Mouse (Mus musculus) G1E-ER4 (cell line): Measurements from ENCODE around the gene Xkr8. TPM values are rescaled to one million over a fixed set of nuclear protein-coding genes. Genes with fewer than 3 reads are reported as not detected.

ENCODE experiments used
- GATA1 ChIP-seq: IDR thresholded peaks from one replicate; pipeline ENCODE4 v1.8.0; 2012; ENCODE audit warnings: low read length, inconsistent platforms
- polyA plus RNA-seq: library from polyadenylated mRNA; stranded (reverse); fragments of >175 nt; gene quantifications from 2 replicates; pipeline ENCODE4 v1.2.3, GENCODE M21; 2012

Gene Xkr8
- polyA plus RNA-seq = 0.70 and 0.84 TPM in 2 replicates

DNA sequence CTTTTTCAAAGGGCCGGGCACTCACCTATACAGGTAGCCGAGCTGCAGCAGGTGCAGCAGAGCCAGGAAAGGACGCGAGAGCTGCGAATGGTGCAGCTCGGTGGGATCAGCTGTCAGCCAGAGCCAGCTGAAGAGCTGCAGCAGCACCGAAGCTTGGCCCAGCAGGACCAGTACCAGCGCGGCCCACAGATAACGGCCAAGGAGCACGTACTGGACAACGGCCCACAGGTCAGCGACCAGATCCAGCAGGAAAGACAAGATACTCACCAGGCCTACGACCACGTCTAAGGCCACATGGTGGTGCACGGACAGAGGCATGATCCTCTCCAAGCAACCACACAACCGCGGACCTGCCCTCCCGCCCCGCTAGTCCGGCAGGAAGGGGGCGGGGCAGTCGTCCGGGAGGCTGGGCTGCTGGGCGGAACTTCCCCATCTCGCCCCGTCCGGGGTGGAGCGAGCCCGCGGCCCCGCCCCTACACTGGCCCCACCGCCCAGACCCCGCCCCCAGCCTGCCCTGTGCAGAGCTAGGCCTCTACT, at the start of gene Xkr8:
Gene Xkr8, minus strand, starts transcription at position 399 of the 537 bp plus-strand sequence.
- TF ChIP-seq GATA1 = no peak

DNA sequence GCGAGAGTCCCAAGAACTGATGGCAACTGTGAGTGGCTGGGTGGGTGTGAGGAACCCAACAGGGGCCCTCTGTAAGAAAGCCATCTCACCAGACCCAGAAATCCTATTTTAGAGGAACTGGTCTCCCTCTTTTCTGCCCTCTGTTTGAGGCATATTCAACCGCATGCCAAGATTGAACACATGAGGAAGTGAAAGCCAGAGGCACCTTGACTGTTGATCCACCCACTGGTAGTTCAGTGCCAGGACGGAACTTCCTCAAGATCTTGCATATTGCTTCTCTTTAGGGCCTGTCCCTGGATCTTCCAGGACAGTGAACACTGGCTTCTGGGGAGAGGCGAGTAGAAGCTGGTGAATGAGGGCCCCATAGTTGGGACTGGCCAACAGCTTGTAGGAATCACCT, 47.9 kb upstream of the Xkr8 start:
- no peak for TF ChIP-seq GATA1

DNA sequence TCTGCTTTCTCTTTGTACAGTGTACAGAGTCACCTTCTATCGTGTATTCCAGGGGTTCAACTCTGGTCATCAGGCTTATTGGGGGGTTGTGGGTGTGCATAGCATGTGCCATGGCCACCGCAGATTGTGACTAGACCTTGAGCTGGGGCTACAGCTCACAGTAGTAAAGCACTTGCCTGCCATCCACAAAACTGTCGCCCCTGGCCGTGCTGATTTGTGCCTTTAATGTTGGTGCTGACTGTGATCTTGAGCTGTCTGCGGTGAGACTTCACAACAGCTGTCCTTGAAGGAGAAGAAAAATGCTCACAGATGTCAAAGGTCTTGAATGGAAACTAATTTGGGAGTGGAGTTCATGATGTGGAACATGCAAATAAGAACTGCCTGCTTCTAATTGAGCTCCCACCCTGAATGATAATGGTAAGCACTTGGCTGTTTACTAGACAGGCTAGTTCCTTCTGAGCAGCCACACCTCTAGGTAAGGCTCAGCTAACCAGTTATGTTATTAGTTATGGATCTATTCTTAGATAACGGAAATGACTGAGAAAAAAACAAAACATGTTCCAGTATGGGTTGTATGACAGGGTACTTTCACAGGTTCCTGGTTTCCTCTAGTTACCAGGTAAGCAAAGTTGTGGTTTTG, 46.3 kb upstream of the Xkr8 start:
- TF ChIP-seq GATA1 = no peak

DNA sequence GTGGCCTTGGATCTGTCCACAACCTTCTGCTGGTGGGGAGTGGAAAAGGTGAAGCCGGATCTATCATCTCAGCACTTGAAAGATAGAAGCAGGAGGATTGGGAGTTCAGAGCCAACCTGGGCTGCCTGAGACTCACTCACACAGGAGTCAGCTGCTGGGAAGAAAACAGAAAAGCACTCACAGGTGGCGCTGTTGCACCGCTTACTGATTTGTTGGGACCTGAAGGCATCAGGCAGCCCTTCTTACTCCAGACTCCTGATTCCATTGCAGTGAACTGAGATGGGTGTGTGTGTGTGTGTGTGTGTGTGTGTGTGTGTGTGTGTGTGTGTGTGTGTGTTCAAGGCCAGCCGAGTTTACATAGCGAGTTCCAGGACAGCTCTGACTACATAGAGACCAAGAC, 44.4 kb upstream of the Xkr8 start:
- no peak for TF ChIP-seq GATA1

DNA sequence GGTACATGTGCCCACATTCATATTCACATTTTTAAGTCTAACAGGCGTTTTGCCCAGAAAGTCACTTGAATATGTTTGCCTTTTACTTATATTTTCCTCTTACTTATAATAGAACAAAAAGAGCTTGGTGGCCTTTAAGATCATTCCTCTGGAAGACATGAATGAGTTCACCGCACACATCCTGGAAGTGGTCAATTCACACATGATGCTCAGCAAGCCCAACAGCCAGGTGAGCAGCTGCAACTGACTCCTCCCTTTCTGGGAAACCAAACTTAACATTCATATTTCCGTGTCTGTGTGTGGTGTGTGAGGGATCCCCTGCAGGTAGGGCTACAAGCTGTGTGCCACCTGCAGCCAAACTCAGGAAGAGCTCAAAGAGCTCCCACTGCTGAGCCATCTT, 42.6 kb upstream of the Xkr8 start:
- TF ChIP-seq GATA1 = no peak

DNA sequence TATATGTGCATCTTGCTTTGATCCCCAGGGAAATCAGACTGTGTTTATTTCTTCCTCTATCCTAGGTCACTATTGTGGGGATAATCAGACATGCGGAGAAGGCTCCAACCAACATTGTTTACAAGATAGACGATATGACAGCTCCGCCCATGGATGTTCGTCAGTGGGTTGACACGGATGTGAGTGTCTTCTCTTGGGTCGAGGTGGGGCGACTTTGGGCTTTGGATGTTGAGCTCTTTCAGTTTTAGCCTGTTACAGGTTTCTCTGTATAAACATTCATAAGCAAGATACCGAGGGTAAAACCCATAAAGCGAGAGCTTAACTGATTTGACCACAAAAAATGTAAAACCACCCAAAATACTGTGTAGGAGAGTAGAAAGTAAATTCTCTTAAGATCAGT, 39.4 kb upstream of the Xkr8 start:
- no peak for TF ChIP-seq GATA1

DNA sequence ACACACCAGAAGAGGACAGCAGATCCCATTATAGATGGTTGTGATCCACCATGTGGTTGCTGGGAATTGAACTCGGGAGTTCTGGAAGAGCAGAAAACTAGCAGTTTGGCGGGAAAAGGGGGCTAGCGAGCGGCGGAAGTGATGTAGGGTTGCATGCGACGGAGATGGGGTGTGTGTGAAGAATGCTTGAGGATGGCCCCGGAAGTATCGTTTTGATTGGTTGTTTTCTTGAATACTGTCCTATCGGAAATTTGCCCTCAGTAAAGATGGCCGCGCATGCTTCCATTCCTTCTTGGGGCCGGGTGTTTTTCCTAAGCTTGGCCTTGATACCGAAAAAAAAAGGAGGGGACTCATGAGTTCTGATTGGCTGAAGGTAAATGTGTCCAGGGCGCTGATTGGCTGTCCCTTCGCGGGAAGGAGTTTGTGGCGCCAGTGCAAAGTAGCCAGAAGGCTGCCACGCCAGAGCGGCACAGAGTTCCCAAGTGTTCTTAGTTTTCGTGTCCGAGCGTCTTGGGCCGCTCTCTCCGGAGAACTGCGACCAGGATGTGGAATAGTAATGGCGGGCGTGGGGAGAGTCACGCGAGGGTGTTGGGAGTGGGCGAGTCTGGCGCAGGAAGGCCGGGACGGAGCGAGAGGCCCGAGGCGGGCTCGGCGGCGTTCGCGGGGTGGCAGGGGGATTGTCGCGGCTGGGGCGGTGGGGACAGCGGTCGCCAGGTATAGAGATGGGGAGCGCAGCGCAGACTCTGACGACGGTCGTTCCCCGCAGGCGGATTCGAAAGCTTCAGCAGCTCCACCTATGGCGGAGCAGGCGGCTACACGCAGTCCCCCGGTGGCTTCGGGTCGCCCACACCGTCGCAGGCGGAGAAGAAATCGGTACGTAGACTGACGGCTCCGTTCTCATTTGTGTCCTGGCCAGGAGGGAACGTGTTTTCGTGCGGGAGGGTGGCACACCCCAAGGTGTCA, 35.8 kb upstream of the Xkr8 start, which contains the start of gene Rpa2:
Gene Rpa2, plus strand, starts transcription at position 419 of the 963 bp plus-strand sequence.
- no peak for TF ChIP-seq GATA1

DNA sequence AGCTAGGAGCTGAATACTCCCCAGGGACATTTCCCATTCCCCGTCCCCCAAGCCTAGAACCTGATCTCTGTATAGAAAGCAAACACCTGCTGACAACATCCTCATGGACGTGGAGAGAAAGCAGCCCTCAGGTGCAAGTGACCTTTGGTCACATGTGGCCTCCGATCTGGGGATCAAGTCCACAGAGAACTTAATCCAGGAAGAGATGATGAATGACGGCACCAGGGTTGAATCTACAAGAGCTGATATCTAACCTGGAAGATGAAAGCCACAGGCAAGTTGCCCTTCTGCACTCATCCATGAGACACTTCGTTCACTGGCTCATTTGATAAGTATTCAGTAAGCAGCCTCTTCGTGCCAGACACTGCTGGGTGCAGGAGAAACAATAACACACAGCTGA, 30.3 kb upstream of the Xkr8 start:
- TF ChIP-seq GATA1 = no peak

DNA sequence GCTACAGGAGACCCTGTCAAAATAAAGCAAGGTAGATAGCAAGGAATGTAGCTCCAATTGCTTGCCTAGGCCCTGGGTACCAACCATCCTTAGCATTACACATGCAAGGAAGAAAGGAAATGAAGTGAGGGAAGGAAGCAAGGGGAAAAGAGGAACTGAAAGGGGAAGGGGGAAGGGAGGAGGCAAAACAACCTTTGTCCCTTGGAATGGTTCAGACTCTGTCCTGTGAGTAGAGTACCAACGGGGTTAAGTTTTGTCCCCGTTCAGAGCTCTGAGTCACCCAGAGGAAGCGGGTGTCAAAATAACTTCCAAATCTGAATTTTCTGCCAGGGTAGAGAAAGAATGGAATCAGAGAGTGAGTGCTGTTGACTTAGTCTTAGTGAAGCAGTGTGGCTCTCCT, 27.9 kb upstream of the Xkr8 start:
- no peak for TF ChIP-seq GATA1

DNA sequence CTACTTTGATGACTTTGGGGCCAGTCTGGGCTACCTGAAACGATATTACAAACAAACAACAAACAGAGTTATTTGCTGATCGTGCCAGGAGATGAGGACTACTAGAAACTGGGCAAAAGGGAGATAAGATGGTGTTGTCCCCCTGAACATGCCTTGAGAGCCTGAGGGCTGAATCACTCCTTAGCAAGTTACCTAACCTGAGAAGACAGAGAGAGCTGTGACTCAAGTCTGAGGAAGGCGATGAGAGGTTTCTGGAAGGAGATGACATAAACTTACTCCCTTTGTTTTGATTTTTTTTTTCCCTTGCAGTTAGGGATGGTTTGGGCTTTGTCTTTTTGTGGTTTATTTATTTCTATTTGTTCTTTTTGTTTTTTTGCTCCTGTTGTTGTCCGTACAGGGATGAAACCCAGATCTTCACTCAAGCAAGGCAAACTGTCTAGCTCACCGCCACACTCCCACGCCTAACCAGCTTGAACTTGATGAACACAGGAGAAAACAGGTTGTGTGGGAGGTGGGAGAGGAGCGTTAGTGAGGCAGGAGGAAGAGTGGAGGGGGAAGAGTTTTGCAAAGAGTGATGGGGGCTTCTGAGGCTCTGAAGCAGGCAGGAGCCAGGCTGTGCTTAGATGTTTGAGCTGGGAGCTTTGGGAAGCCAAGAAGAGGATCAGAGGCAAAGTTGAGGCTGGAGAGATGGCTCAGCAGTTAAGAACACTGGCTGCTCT, 25.4 kb upstream of the Xkr8 start:
- no peak for TF ChIP-seq GATA1

DNA sequence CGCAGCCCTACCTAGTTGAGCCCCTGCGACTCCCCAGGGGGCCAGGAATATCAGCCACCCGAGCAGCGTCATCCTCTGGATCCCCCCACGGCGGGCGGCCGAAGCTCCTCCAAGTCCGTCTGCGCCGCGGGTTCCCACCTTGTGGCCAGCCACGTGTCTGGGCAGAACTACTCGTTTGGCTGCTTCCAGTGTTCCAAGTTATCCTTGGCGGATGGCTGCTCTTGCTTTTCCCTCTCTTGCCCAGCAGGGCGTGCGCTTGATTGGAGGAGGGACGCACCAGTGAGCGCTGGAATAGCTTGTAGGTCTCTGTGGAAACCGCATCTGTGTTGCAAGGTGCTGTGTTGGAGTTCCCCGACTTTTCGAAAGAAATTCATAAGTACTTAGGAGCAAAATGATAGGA, 24.6 kb upstream of the Xkr8 start, which contains the start of gene Smpdl3b:
Gene Smpdl3b, minus strand, starts transcription at position 279 of the 400 bp plus-strand sequence.
- TF ChIP-seq GATA1 = no peak

DNA sequence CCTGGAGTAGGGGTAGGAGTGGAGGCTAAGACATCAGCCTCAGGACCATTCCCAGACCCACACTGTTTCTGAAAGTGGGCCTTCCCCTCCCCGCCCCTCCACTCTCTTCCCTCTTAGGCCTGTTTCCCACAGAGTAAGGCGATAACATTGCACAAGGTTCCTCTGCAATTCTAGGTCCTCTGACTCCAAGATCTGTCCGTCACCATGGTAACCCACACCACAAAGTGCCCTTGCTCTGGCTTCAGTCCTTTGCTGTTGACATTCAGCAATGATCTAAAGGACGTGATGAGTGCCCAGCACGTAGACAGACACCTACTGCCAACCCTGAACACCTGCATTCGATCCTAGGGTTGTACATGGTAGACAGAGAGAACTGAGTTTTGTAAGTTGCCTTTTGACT, 20.6 kb upstream of the Xkr8 start:
- TF ChIP-seq GATA1 = no peak

DNA sequence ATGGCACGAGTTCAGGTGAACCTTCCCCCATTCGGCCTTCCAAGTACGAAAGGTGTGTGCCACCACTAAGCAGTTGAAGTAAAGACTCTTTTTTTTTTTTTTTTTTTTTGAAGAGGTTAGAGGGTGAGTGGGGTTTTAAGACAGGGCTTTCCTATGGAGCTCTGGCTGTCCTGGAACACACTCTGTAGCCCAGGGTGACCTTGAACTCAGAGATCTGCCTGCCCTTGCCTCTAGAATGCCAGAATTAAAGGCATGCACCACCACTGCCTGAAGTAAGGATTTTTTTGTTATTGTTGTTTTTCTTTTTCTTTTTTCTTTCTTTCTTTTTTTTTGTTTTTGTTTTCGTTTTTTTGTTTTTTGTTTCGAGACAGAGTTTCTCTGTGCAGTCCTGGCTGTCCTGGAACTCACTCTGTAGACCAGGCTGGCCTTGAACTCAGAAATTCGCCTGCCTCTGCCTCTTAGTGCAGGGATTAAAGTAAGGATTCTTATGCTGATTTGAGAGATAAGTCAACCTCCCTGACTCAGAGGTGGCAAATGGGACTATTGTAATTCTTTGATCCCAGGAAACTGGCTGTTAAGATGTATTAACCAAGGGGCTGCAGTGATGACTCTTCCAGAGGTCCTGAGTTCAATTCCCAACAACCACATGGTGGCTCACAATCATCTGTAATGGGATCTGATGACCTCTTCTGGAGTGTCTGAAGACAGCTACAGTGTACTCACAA, 17.1 kb upstream of the Xkr8 start:
- TF ChIP-seq GATA1 = no peak

DNA sequence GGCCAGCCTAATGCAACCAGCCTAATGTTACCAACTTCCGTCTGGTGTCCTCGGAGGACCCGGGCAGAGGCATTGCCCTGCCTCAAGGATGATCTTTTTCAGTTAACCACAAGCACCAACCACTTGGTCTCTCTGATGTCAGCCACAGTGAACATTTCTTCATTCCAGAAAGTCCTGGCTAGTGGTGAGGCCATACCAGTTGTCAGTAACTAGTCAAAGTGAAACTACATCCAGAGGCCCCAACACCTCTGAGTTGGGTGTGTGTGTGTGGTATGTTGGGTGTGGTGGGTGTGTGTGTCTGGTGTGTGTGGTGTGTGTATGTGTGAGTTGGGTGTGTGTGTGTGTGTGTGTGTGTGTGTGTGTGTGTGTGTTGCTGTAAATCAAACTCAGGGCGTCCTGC, 16.4 kb upstream of the Xkr8 start:
- no peak for TF ChIP-seq GATA1

DNA sequence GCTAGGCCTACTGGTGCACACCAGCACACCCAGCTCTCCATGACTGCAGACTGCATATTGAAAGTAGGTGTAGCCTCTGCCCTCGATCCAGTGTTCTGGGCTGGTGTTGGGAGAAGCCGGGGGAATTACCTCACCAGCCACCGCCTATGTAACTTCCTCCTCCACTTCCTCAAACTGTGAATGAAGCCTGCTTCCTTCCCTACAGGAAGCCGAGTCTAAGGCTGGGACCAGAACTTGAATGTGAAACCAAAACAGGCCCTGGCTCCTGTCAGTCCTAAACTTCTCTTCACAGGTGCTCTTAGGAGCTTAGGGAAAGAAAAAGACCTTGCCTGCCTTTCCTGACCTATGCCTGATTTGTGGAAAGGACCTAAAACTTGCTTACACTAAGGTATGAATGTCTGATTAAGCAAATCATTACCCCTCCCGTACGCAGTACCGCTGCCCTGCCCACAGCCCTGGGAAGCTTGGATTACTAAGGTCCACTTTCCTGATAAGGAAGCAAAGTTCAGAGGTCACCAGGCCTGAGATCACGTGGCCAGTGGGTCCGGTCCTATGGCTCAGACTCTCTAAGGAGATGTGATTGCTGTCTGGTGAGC, 15.4 kb upstream of the Xkr8 start:
- no peak for TF ChIP-seq GATA1
